ENCODE assay signal across 10 mouse cellular contexts in genomic region chr2:32708643-32709042, GRCm38 (mm10). TPM values are rescaled to one million over a fixed set of nuclear protein-coding genes. Genes with fewer than 3 reads are reported as not detected.
A peak's percentile ranks its signal among the peaks of the same experiment; 100 is the strongest.
DNase-seq lines count a peak whose midpoint lies in the region; ATAC-seq lines count a peak whose summit lies in the region.
"Had no signal": no experiment of that assay in that cellular context is flagged by ENCODE, and none has a peak within 500 bp of the region (broad histone marks: within the 10 kb centered on the region; RNA-seq: fewer than 3 reads in every experiment).

No protein-coding gene starts in this region.

- H3K9me3 ChIP-seq in midbrain, embryonic 11.5 days (ENCODE audit: control insufficient read depth, low read length): no peaks in the 10 kb centered on the region
- H3K9me3 ChIP-seq in midbrain, embryonic 16.5 days (replicated peaks; ENCODE audit: control insufficient read depth, low read length, poor library complexity, severe bottlenecking): no peaks in the 10 kb centered on the region

- H3K27me3 ChIP-seq in midbrain, embryonic 11.5 days (ENCODE audit: control insufficient read depth, insufficient read depth, low read length): no peaks in the 10 kb centered on the region
- H3K27me3 ChIP-seq in midbrain, embryonic 16.5 days (ENCODE audit: control insufficient read depth, insufficient read depth, low read depth, low read length): no peaks in the 10 kb centered on the region

- H3K27ac ChIP-seq in midbrain, embryonic 11.5 days (ENCODE audit: low read depth, low read length): no peak overlapping the region
- no peak overlapping the region for H3K27ac ChIP-seq in midbrain, embryonic 16.5 days (ENCODE audit: low read length)

- H3K4me2 ChIP-seq in midbrain, embryonic 11.5 days: no peak overlapping the region
- no peak overlapping the region for H3K4me2 ChIP-seq in midbrain, embryonic 16.5 days (ENCODE audit: low read length)

- WGBS in midbrain, embryonic 11.5 days: 53% methylated on average over 3 of the region's 3 CpGs
- WGBS in midbrain, embryonic 16.5 days: 42% methylated on average over 3 of the region's 3 CpGs

- peak; percentile 72 for DNase-seq in gastrocnemius, postnatal 14 days
- DNase-seq in gastrocnemius, postnatal 25 days: no peak
- peak; percentile 93 for DNase-seq in midbrain, embryonic 11.5 days (ENCODE audit: low spot score, missing footprints)
- peak; percentile 59 for DNase-seq in adrenal gland, postnatal 25 days
- DNase-seq in layer of hippocampus, postnatal 25 days (ENCODE audit: extremely low spot score in 1 of 2, low spot score in 1 of 2): peak; percentile 36 to 69
- peak; percentile 57 to 61 for DNase-seq in spleen, postnatal 36 days (ENCODE audit: low spot score in 2 of 2)
- DNase-seq in left cerebral cortex, postnatal 36 days (ENCODE audit: low spot score in 2 of 2): no peak

- H3K36me3 ChIP-seq in midbrain, embryonic 11.5 days (ENCODE audit: control insufficient read depth, insufficient read depth, low read length): peaks cover 29% of the 10 kb centered on the region
- peaks cover 33% of the 10 kb centered on the region for H3K36me3 ChIP-seq in midbrain, embryonic 16.5 days (ENCODE audit: control insufficient read depth, insufficient read depth, low read length)

- no peak for ATAC-seq in midbrain, embryonic 11.5 days (ENCODE audit: low FRiP score)
- ATAC-seq in midbrain, embryonic 16.5 days: no peak

- no peak overlapping the region for H3K4me3 ChIP-seq in midbrain, embryonic 11.5 days (ENCODE audit: low read depth, low read length)
- no peak overlapping the region for H3K4me3 ChIP-seq in midbrain, embryonic 16.5 days (ENCODE audit: low read depth, low read length)
- H3K4me3 ChIP-seq: erythroblast, embryonic 14.5 days; myocyte had no signal

- H3K9ac ChIP-seq in midbrain, embryonic 11.5 days (ENCODE audit: low read length): no peak overlapping the region
- no peak overlapping the region for H3K9ac ChIP-seq in midbrain, embryonic 16.5 days (ENCODE audit: low read depth, low read length)

- H3K4me1 ChIP-seq in midbrain, embryonic 11.5 days (ENCODE audit: control insufficient read depth, insufficient read depth, low read length): peaks cover 10% of the 10 kb centered on the region
- H3K4me1 ChIP-seq in midbrain, embryonic 16.5 days (ENCODE audit: control insufficient read depth, insufficient read depth, low read length): peaks cover 11% of the 10 kb centered on the region

- intact Hi-C loops in gastrocnemius, postnatal 14 days (cut with DNase I; ENCODE audit: low total_unique reads): no loop called here
- intact Hi-C loops in left cerebral cortex, postnatal 36 days (cut with DNase I): no loop called here

RNA-seq across cellular contexts. Expression of gene Cdk9, which starts 4.2 kb away (rescaled TPM):
- total RNA-seq in gastrocnemius, postnatal 14 days (2021): 10 to 100 TPM; 21.3 to 23.9 TPM
- 10 to 100 TPM; 17.2 to 20.0 TPM for total RNA-seq in gastrocnemius, postnatal 25 days (2021)
- 72.8 and 82.6 TPM in 2 replicates for polyA plus RNA-seq in midbrain, embryonic 11.5 days (2014; fragmentation: Nextera tagmentation; extraction: Ambion mirVana)
- 61.3 and 67.3 TPM in 2 replicates for polyA plus RNA-seq in midbrain, embryonic 16.5 days (2015; fragmentation: Nextera tagmentation; extraction: Ambion mirVana)
- 83.6 and 96.8 TPM in 2 replicates for total RNA-seq in adrenal gland, postnatal 25 days (2021)
- total RNA-seq in layer of hippocampus, postnatal 25 days (2021): 100 to 1,000 TPM in 1 of 2 experiments, 10 to 100 TPM in 1; 96.0 to 106 TPM
- 100 to 1,000 TPM; 105 to 117 TPM for total RNA-seq in left cerebral cortex, postnatal 36 days (2021)

RNA-seq across cellular contexts. Expression of gene Fpgs, which starts 4.7 kb away (rescaled TPM):
- total RNA-seq in gastrocnemius, postnatal 14 days (2021): 10 to 100 TPM in 1 of 2 experiments, 1 to 10 TPM in 1; 6.7 to 11.1 TPM
- total RNA-seq in gastrocnemius, postnatal 25 days (2021): 1 to 10 TPM; 3.9 to 4.7 TPM
- 10.3 and 13.9 TPM in 2 replicates for polyA plus RNA-seq in midbrain, embryonic 11.5 days (2014; fragmentation: Nextera tagmentation; extraction: Ambion mirVana)
- 21.1 and 23.5 TPM in 2 replicates for polyA plus RNA-seq in midbrain, embryonic 16.5 days (2015; fragmentation: Nextera tagmentation; extraction: Ambion mirVana)
- 12.5 and 15.4 TPM in 2 replicates for total RNA-seq in adrenal gland, postnatal 25 days (2021)
- 10 to 100 TPM in 1 of 2 experiments, 1 to 10 TPM in 1; 8.4 to 10.7 TPM for total RNA-seq in layer of hippocampus, postnatal 25 days (2021)
- 10 to 100 TPM in 1 of 2 experiments, 1 to 10 TPM in 1; 6.0 to 10.5 TPM for total RNA-seq in left cerebral cortex, postnatal 36 days (2021)

RNA-seq across cellular contexts. Expression of gene Sh2d3c, which starts 12.2 kb away (rescaled TPM):
- total RNA-seq in gastrocnemius, postnatal 14 days (2021): 10 to 100 TPM; 10.2 to 16.1 TPM
- total RNA-seq in gastrocnemius, postnatal 25 days (2021): 1 to 10 TPM; 4.2 to 8.4 TPM
- 23.4 and 25.5 TPM in 2 replicates for polyA plus RNA-seq in midbrain, embryonic 11.5 days (2014; fragmentation: Nextera tagmentation; extraction: Ambion mirVana)
- polyA plus RNA-seq in midbrain, embryonic 16.5 days (2015; fragmentation: Nextera tagmentation; extraction: Ambion mirVana): 51.1 and 59.3 TPM in 2 replicates
- total RNA-seq in adrenal gland, postnatal 25 days (2021): 14.3 and 23.7 TPM in 2 replicates
- total RNA-seq in layer of hippocampus, postnatal 25 days (2021): 10 to 100 TPM; 22.8 to 23.9 TPM
- 10 to 100 TPM; 33.3 to 45.8 TPM for total RNA-seq in left cerebral cortex, postnatal 36 days (2021)

RNA-seq across cellular contexts. Expression of gene 6330409D20Rik, which starts 32.2 kb away (rescaled TPM):
- total RNA-seq in gastrocnemius, postnatal 14 days (2021): not detected
- not detected for total RNA-seq in gastrocnemius, postnatal 25 days (2021)
- polyA plus RNA-seq in midbrain, embryonic 11.5 days (2014; fragmentation: Nextera tagmentation; extraction: Ambion mirVana): 2.0 and 3.0 TPM in 2 replicates
- polyA plus RNA-seq in midbrain, embryonic 16.5 days (2015; fragmentation: Nextera tagmentation; extraction: Ambion mirVana): 3.2 and 3.5 TPM in 2 replicates
- not detected in 2 replicates for total RNA-seq in adrenal gland, postnatal 25 days (2021)
- 1 to 10 TPM; 1.1 to 1.3 TPM for total RNA-seq in layer of hippocampus, postnatal 25 days (2021)
- 1 to 10 TPM; 2.5 to 3.2 TPM for total RNA-seq in left cerebral cortex, postnatal 36 days (2021)
- polyA plus RNA-seq: erythroblast, embryonic 14.5 days; myocyte had no signal

RNA-seq across cellular contexts. Expression of gene Tor2a, which starts 48.4 kb away (rescaled TPM):
- 1 to 10 TPM; 7.5 to 8.2 TPM for total RNA-seq in gastrocnemius, postnatal 14 days (2021)
- total RNA-seq in gastrocnemius, postnatal 25 days (2021): 1 to 10 TPM; 4.9 to 5.7 TPM
- 47.7 and 51.4 TPM in 2 replicates for polyA plus RNA-seq in midbrain, embryonic 11.5 days (2014; fragmentation: Nextera tagmentation; extraction: Ambion mirVana)
- polyA plus RNA-seq in midbrain, embryonic 16.5 days (2015; fragmentation: Nextera tagmentation; extraction: Ambion mirVana): 46.9 and 48.5 TPM in 2 replicates
- total RNA-seq in adrenal gland, postnatal 25 days (2021): 24.7 and 30.8 TPM in 2 replicates
- 10 to 100 TPM; 32.2 to 33.3 TPM for total RNA-seq in layer of hippocampus, postnatal 25 days (2021)
- 10 to 100 TPM; 27.8 to 29.9 TPM for total RNA-seq in left cerebral cortex, postnatal 36 days (2021)

Comparison
In these comparisons a context has a peak if more than half of its experiments do, and no peak if none do; other contexts are left out.
1. DNase-seq: peak in gastrocnemius, postnatal 14 days (single experiment), midbrain, embryonic 11.5 days (single experiment), adrenal gland, postnatal 25 days (single experiment), layer of hippocampus, postnatal 25 days (2 of 2) and spleen, postnatal 36 days (2 of 2); none in gastrocnemius, postnatal 25 days (single experiment) and left cerebral cortex, postnatal 36 days (0 of 2).